Mouse (Mus musculus) C2C12 (cell line): Measurements from ENCODE around the gene Gm20403.

Experiments used
- CEBPB ChIP-seq: IDR thresholded peaks from one replicate; pipeline ENCODE4 v1.6.1; 2011; ENCODE audit warnings: low read depth, mild to moderate bottlenecking, control low read depth, moderate library complexity
- CTCF ChIP-seq: IDR thresholded peaks from one replicate; pipeline ENCODE4 v1.5.1; 2011; ENCODE audit not compliant: control insufficient read depth, insufficient read depth, insufficient read length
- FOSL1 ChIP-seq: IDR thresholded peaks from one replicate; pipeline ENCODE4 v1.8.0; 2011; ENCODE audit warnings: mild to moderate bottlenecking, low read length; ENCODE audit not compliant: poor library complexity, insufficient read depth, severe bottlenecking
- MAX ChIP-seq: IDR thresholded peaks from one replicate; pipeline ENCODE4 v1.6.1; 2011; ENCODE audit warnings: mild to moderate bottlenecking, control low read depth
- MYOG ChIP-seq: IDR thresholded peaks from one replicate; pipeline ENCODE4 v1.6.1; 2011; ENCODE audit not compliant: control insufficient read depth, insufficient read length; ENCODE audit errors: extremely low read depth
- USF1 ChIP-seq: IDR thresholded peaks from one replicate; pipeline ENCODE4 v1.6.1; 2011; ENCODE audit warnings: low read depth, mild to moderate bottlenecking, control low read depth, moderate library complexity

GRCm38 (mm10) chr12:55007361-55008008 is 21.2 kb upstream of the Gm20403 start:
- TF ChIP-seq CTCF = no peak
- TF ChIP-seq CEBPB = no peak
- no peak for TF ChIP-seq MAX
- TF ChIP-seq USF1 = no peak
- TF ChIP-seq MYOG = no peak
- no peak for TF ChIP-seq FOSL1
